ENCODE assay signal across 17 mouse cellular contexts in the genomic region with DNA sequence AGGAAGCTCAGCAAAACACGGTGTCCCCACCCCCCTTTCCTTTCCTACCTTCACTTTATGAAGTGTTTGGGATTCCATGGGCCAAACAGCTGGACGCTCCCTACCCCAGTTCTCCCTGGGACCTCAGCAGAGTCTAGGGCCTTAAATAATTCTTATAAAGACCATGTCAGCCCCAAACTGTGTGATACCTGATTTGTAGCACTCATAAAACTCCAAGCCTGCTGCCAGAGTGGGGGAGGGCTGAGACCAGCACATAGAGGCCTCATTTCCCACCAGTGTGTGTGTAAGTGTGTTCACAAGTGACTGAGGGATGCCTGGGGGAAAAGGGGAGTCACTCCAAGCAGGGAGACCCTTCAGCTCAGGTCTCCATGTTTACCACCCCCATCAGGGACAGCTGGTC. TPM values are rescaled to one million over a fixed set of nuclear protein-coding genes. Genes with fewer than 3 reads are reported as not detected.
DNase-seq lines count a peak whose midpoint lies in the region; ATAC-seq and TF ChIP-seq lines count a peak whose summit lies in the region.
"Had no signal": no experiment of that assay in that cellular context is flagged by ENCODE, and none has a peak within 500 bp of the region (broad histone marks: within the 10 kb centered on the region; RNA-seq: fewer than 3 reads in every experiment).

No protein-coding gene starts in this region.

- WGBS in kidney, postnatal 0 days: 31% methylated on average over 2 of the region's 2 CpGs
- WGBS in embryonic facial prominence, embryonic 12.5 days: 27% methylated on average over 2 of the region's 2 CpGs
- 8% methylated on average over 2 of the region's 2 CpGs for WGBS in limb, embryonic 12.5 days

- H3K4me3 ChIP-seq in gastrocnemius, adult 2 months: no peak overlapping the region
- H3K4me3 ChIP-seq in kidney, postnatal 0 days (replicated peaks; ENCODE audit: low read depth, low read length): no peak overlapping the region
- no peak overlapping the region for H3K4me3 ChIP-seq in embryonic facial prominence, embryonic 12.5 days
- no peak overlapping the region for H3K4me3 ChIP-seq in limb, embryonic 12.5 days (replicated peaks)
- H3K4me3 ChIP-seq: midbrain, embryonic 13.5 days had no signal

- no peak overlapping the region for H3K4me2 ChIP-seq in kidney, postnatal 0 days (ENCODE audit: low read length)
- no peak overlapping the region for H3K4me2 ChIP-seq in embryonic facial prominence, embryonic 12.5 days (replicated peaks)
- peak overlapping the region; percentile 31 for H3K4me2 ChIP-seq in limb, embryonic 12.5 days
- H3K4me2 ChIP-seq: midbrain, embryonic 13.5 days had no signal

- ATAC-seq in kidney, postnatal 0 days (replicated peaks; ENCODE audit: low FRiP score, low read depth): peak; percentile 8; the same call in 1 of the 2 replicates
- ATAC-seq in embryonic facial prominence, embryonic 12.5 days (ENCODE audit: insufficient number of reproducible peaks, insufficient read depth, low FRiP score, low TSS enrichment): no peak
- peak; percentile 75 for ATAC-seq in limb, embryonic 12.5 days (ENCODE audit: insufficient number of reproducible peaks, insufficient read depth, low FRiP score, low TSS enrichment, low read depth)
- ATAC-seq: midbrain, embryonic 13.5 days; Patski had no signal

- H3K9me3 ChIP-seq in kidney, postnatal 0 days (replicated peaks; ENCODE audit: low read length): no peaks in the 10 kb centered on the region
- no peaks in the 10 kb centered on the region for H3K9me3 ChIP-seq in embryonic facial prominence, embryonic 12.5 days
- H3K9me3 ChIP-seq in limb, embryonic 12.5 days: no peaks in the 10 kb centered on the region
- H3K9me3 ChIP-seq: midbrain, embryonic 13.5 days had no signal

- no peak overlapping the region for H3K9ac ChIP-seq in kidney, postnatal 0 days (ENCODE audit: low read depth, low read length)
- no peak overlapping the region for H3K9ac ChIP-seq in embryonic facial prominence, embryonic 12.5 days
- H3K9ac ChIP-seq in limb, embryonic 12.5 days (replicated peaks): no peak overlapping the region
- H3K9ac ChIP-seq: liver, embryonic 14.5 days; midbrain, embryonic 13.5 days had no signal

- peaks cover 27% of the 10 kb centered on the region for H3K4me1 ChIP-seq in kidney, postnatal 0 days (replicated peaks; ENCODE audit: insufficient read depth, low read length)
- peaks cover 56% of the 10 kb centered on the region for H3K4me1 ChIP-seq in embryonic facial prominence, embryonic 12.5 days
- peaks cover 99% of the 10 kb centered on the region for H3K4me1 ChIP-seq in limb, embryonic 12.5 days (replicated peaks)

- peak; percentile 58 for DNase-seq in gastrocnemius, adult 2 months
- no peak for DNase-seq in gastrocnemius, adult 8-10 months (ENCODE audit: low spot score in 2 of 2)
- DNase-seq in kidney, postnatal 0 days (ENCODE audit: low spot score): peak; percentile 78
- DNase-seq in kidney, adult 9 months: no peak
- no peak for DNase-seq in urinary bladder, adult 2 months (ENCODE audit: low spot score)
- no peak for DNase-seq in spleen, postnatal 4 days (ENCODE audit: low spot score in 2 of 2)
- DNase-seq: B cell, adult 2 months; cerebellum, adult 11 months; kidney, adult 11 months had no signal

- H3K36me3 ChIP-seq in kidney, postnatal 0 days (ENCODE audit: insufficient read depth, low read length): no peaks in the 10 kb centered on the region
- no peaks in the 10 kb centered on the region for H3K36me3 ChIP-seq in embryonic facial prominence, embryonic 12.5 days
- H3K36me3 ChIP-seq in limb, embryonic 12.5 days: 0 out of 2 replicates have a peak, but pooled peaks cover 3% of the 10 kb centered on the region

- no peak for TF ChIP-seq CTCF in gastrocnemius, adult 2 months (IDR thresholded peaks at IDR 0.05)
- no peak for TF ChIP-seq CTCF in kidney, postnatal 0 days (IDR thresholded peaks at IDR 0.05; ENCODE audit: low read depth)

- intact Hi-C loops in gastrocnemius, adult 2 months (cut with DNase I): no loop called here

- no peaks in the 10 kb centered on the region for H3K27me3 ChIP-seq in kidney, postnatal 0 days (ENCODE audit: insufficient read depth, low read length)
- no peaks in the 10 kb centered on the region for H3K27me3 ChIP-seq in embryonic facial prominence, embryonic 12.5 days
- H3K27me3 ChIP-seq in limb, embryonic 12.5 days: no peaks in the 10 kb centered on the region
- H3K27me3 ChIP-seq: midbrain, embryonic 13.5 days; Patski had no signal

- peak overlapping the region; percentile 99 for H3K27ac ChIP-seq in gastrocnemius, adult 2 months
- H3K27ac ChIP-seq in kidney, postnatal 0 days: peak overlapping the region; percentile 42; the same call in 1 of the 2 replicates
- peak overlapping the region; percentile 24 for H3K27ac ChIP-seq in embryonic facial prominence, embryonic 12.5 days
- peak overlapping the region; percentile 99 for H3K27ac ChIP-seq in limb, embryonic 12.5 days
- H3K27ac ChIP-seq: liver, embryonic 14.5 days; macrophage; midbrain, embryonic 13.5 days had no signal

RNA-seq across cellular contexts. Expression of gene Mrpl23, which starts 15.4 kb away (rescaled TPM):
- 1 to 10 TPM in 1 of 2 experiments, under 1 TPM in 1; 0.89 to 1.4 TPM for total RNA-seq in gastrocnemius, adult 2 months (2021)
- total RNA-seq in gastrocnemius, adult 8-10 months (2022): 1 to 10 TPM; 1.0 to 5.1 (median 3.1) TPM
- 21.3 and 22.6 TPM in 2 replicates for polyA plus RNA-seq in kidney, postnatal 0 days (2015; fragmentation: Nextera tagmentation; extraction: Ambion mirVana)
- 19.8 and 32.6 TPM in 2 replicates for polyA plus RNA-seq in embryonic facial prominence, embryonic 12.5 days (2016; fragmentation: Nextera tagmentation; extraction: Ambion mirVana)
- polyA plus RNA-seq in limb, embryonic 12.5 days (2016; fragmentation: Nextera tagmentation; extraction: Ambion mirVana): 29.4 and 33.3 TPM in 2 replicates
- polyA plus RNA-seq in urinary bladder, adult 2 months (2012; rRNA removed): 76.2 and 102 TPM in 2 replicates

RNA-seq across cellular contexts. Expression of gene Tnnt3, which starts 49.2 kb away (rescaled TPM):
- over 10,000 TPM; 28,899 to 38,022 TPM for total RNA-seq in gastrocnemius, adult 2 months (2021)
- over 10,000 TPM; 31,851 to 38,724 (median 35,835) TPM for total RNA-seq in gastrocnemius, adult 8-10 months (2022)
- polyA plus RNA-seq in kidney, postnatal 0 days (2015; fragmentation: Nextera tagmentation; extraction: Ambion mirVana): 3.4 TPM in 2 replicates
- polyA plus RNA-seq in embryonic facial prominence, embryonic 12.5 days (2016; fragmentation: Nextera tagmentation; extraction: Ambion mirVana): 4.6 and 6.9 TPM in 2 replicates
- polyA plus RNA-seq in limb, embryonic 12.5 days (2016; fragmentation: Nextera tagmentation; extraction: Ambion mirVana): 14.3 and 17.3 TPM in 2 replicates
- 74.3 and 79.9 TPM in 2 replicates for polyA plus RNA-seq in urinary bladder, adult 2 months (2012; rRNA removed)
- total RNA-seq: left cerebral cortex, postnatal 10 days had no signal
- polyA plus RNA-seq: macrophage; testis, adult 2 months had no signal

Comparison
In these comparisons a context has a peak if more than half of its experiments do, and no peak if none do; other contexts are left out.
1. DNase-seq: peak in gastrocnemius, adult 2 months (single experiment) and kidney, postnatal 0 days (single experiment); none in gastrocnemius, adult 8-10 months (0 of 2), kidney, adult 9 months (single experiment), urinary bladder, adult 2 months (single experiment) and spleen, postnatal 4 days (0 of 2).
2. H3K27ac ChIP-seq: peak in every context shown above with its lines; median percentile 99 in gastrocnemius, adult 2 months; 99 in limb, embryonic 12.5 days; 42 in kidney, postnatal 0 days; 24 in embryonic facial prominence, embryonic 12.5 days.